Mouse (Mus musculus) gastrocnemius, postnatal 14 days (tissue): Measurements from ENCODE around the gene Hagh. TPM values are rescaled to one million over a fixed set of nuclear protein-coding genes. Genes with fewer than 3 reads are reported as not detected.

Experiments
- DNase-seq: peaks from one replicate; pipeline ENCODE4 v3.0.0; 2021; ENCODE audit warnings: mixed read lengths
- intact Hi-C: fragments of 180-260 bp; cut with DNase I; formaldehyde crosslinking; loops from one replicate; pipeline ENCODE4 v1.15.1; 2025; ENCODE audit warnings: low total_unique reads
- total RNA-seq, 2 experiments: library from RNA; stranded (reverse); gene quantifications; 2 replicates each; pipeline ENCODE4 v1.2.3; 2021

Hagh gene
- total RNA-seq, 2 experiments from 2014 or later, result 71.1 to 77.2 TPM

DNA sequence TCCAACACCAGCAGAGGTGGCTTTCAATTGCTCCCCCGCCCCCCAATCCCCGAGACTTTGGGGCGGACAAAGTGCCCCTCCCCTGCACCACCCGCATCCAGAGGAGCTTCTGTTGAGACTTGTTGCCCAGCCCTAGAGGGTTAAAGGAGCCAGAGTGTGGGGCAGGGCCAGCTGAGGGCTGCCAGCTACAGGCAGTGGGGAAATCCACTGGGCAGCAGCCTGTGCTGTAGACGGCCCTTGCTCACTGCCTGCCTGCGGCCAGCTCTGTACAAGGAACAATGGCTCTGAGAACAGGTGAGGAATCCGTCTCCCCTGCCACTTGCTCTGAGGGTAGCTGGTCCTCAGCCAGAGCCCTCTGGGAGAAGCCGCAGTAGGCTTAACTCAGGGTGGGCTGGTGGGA, 38.6 kb downstream of the Hagh start:
- intact Hi-C loops, result no loop called here
- no peak for DNase-seq

DNA sequence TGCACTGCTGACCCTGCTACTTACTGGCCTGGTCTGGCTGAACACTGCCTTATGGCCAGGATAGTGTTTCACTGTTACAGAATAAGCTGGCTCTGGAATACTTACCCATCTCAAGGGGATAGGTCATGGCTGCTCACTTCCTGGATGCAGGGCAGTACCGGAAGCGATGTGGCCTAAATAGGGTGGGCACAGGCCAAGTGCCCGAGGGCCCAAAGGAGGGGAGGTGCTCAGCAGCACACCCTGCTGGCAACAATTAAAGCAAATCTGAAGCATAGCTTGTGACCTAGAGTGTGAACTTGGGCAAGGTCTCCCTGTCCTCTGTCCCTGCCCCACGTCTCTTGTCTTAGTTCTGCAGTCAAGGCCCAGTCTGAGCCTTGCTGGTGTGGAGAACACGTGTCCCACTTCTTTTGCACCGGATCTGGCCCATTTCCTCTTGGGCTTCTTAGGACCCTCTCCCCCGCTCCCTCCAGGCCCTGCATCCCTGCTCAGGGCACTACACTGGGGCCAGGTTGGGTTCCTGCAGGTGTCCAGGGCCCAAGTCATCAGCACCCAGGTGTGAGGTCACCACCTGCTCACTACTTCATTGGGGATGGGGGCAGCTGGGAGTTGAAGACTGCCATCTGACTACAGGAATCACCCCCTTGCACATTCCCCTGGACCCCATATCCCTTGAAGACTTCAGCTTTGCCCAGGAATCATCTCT, 41.9 kb downstream of the Hagh start:
- intact Hi-C loops, result loop anchor here (5.0 kb wide), 1 partner anchor 140 kb away; no protein-coding TSS in a partner anchor
- DNase-seq, result peak; percentile 50

DNA sequence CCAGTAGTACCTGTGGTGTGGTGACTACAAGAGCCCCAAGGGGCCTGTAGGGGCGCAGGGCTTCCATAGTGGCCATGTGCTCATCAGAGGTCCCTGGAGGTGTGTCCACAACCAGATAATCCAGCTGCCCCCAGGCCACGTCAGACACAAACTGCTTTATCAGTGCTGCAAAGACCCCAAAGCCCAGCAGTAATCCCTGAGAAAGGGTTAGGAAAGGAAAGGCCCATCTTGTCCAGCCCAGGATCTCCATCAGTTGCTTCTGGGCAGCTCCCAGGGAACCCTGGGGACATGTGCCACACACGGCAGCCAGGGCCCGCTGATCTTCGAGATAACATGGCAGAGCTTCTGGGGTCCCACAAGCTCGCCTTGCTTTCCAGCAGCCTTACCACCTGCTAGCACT, 44.4 kb downstream of the Hagh start:
- intact Hi-C loops, result loop anchor here (5.0 kb wide), 1 partner anchor 142 kb away; no protein-coding TSS in a partner anchor
- no peak for DNase-seq

DNA sequence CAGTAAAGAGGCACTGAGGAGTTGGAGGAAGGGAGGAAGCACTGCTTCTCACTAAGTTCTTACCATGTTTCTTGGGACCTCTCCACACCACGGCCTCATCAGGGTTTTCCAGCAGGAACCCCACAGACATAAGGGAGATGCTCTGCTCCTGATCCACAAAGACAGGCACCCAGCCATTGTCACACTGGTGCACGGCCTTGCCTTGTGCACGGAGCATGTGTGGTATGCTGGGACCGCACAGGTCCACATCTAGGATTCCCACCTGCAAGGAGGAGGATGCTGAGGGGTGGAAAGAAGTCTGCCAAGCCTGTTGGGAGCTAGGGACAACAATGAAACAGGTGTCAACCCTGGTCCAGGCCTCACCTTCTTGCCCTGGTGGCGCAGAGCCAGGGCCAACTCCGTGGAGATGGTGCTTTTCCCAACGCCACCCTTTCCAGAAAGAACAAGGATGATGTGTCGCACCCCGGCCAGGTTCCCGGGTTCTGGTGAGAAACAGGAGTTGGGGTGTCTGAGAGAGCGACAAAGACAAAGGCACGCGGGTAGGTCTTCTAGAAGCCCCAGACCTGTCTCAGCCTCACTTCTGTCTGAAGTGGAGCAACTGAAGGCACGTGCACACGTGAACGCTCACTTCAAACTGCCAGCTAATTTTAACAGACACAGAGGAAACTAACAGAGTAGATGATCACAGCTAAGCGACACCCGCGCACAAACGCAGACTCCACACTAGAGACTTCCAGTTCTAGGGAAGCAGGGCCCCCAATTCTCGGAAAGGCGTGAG, 45.6 kb downstream of the Hagh start:
- no peak for DNase-seq
- intact Hi-C loops, result no loop called here

DNA sequence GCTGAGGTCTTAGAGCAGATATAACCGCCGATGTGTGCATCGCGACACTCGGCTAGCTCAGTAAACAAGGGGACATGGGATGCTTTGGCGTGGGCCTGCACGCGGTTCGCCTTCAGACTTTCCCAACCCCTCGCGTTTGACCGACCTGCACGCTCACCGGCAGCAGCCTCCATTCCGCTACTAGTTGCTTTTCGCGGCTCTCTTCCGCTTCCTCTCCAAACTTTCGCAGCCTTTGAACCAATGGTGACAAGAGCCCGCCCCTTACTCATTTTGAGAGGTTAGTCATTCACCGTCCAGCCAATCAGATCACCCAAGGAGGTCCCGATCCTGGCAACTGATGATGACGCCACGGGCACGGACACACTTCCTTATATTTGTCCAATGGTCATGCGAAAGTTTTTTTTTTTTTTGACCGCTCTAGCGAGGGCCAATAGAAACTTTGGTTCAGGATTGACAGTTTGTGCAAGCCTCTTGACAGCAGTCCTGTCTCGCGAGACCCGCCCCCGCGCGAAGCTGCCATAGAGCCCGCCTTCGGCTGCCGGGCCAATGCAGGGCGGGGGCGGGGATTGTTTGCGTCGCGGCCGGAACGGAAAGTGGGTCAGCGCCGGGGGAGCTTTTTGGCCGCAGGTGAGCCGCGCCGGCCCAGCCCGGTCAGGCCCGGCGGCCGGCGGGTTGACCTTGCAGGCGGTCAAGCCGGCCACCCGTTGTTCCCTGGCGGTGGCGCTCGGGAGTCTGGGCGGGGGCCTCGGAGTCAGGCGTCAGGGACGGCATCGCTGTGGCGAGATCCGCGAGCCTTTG, 46.4 kb downstream of the Hagh start, which contains the start of the genes Nubp2 and Spsb3:
Gene Nubp2 (minus strand): TSS at position 216 of the 798 bp plus-strand sequence.
Gene Spsb3 (plus strand): TSS at position 510 of the 798 bp plus-strand sequence.
- intact Hi-C loops, result no loop called here
- peak; percentile 99 for DNase-seq

DNA sequence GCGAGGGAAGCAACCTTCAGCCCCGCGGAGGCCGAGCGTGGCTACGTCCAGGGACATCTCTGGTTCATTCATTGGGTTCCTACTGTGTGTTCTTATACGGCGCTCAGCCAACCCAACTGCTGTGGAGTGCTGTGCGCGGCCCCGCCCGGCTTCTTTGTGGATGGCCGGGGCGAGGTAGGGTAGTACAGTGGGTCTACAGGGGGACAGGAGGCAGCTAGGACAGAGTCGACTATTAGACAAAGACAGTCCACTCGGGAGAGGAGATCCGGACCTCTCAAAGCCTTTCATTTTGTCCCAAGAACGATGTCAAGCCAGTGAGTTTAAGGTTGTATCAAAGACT, 47.0 kb downstream of the Hagh start:
- no peak for DNase-seq
- intact Hi-C loops, result no loop called here

DNA sequence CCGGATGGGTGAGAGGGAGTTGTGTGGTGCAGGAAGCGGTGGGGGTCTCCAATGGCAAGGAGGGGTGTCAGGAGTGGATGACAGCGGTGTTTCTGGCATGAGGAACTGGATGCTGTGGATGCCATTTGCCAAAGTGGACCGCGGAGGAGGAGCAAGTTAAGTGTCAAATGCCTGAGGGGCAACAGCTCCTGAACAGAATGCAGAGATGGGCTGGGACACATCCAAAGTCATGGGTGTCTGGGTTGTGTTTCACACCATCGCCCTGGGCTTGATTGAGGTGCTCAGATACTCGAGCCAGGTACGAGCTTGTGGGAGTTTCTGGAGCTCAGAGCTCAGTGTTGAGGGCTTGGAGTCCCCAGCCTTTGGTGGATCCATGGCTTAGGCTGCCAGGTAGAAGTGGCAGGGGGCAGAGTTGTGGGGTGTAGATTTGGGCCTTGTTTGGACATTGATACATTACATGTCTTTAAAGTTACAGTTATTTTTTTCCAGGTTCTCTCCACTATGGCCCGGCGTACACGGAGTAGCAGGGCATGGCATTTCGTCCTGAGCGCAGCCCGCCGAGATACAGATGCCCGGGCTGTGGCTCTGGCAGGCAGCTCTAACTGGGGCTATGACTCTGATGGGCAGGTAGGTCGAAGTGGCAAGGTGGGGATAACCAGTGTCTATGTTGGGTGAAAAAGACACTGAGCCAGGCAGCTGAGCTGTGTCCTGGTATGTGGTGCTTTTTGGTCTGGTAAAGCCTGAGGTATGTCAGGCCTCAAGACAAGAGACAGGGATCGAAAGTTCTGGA, 47.5 kb downstream of the Hagh start:
- intact Hi-C loops, result no loop called here
- DNase-seq, result no peak

DNA sequence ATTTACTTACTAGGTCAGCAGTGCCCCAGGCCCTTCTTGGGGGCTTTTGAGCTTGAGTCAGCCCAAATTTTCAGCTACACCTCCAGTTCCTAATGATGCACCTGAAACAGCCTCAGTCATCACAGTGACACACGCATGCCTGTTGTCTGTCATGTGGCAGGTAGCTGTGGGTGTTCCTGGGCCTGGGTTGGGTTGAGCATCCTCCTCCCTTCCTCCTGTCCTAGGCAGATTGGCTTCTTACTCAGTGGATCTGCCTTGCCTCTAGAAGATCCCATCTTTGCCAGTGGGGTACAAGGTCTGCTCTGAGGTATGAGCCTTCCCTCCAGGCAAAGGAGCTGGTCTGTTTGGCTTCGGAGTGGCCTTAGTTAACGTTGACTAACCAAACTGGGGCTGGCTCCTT, 48.9 kb downstream of the Hagh start:
- no peak for DNase-seq
- intact Hi-C loops, result no loop called here

DNA sequence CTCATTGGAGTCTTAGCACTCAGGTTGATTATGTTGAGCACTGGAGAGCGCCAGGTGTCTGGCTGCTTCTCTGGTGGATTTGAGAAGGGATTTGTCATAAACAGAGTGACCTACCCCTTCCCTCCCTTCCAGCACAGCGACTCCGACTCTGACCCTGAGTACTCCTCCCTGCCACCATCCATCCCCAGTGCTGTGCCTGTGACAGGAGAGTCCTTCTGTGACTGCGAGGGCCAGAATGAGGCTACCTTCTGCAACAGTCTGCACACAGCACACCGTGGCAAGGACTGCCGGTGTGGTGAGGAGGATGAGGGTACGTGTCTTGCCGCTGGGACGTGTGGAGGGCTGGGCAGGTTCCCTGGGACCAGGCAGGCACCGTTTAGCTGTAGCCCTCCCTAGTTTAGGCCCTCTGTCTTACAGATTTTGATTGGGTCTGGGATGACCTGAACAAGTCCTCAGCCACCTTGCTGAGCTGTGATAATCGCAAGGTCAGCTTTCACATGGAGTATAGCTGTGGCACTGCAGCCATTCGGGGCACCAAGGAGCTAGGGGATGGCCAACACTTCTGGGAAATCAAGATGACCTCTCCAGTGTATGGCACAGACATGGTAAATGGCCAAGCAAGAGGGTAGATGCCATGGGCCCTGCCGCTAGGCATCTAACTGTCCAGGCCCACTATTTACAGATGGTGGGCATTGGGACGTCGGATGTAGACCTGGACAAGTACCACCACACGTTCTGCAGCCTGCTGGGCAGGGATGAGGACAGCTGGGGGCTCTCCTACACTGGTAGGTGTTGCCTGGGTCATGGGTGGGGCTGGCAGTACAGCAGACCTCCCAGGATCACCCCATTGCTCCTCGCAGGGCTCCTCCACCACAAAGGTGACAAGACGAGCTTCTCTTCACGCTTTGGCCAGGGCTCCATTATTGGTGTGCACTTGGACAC, 50.5 kb downstream of the Hagh start:
- DNase-seq, result no peak
- intact Hi-C loops, result no loop called here

DNA sequence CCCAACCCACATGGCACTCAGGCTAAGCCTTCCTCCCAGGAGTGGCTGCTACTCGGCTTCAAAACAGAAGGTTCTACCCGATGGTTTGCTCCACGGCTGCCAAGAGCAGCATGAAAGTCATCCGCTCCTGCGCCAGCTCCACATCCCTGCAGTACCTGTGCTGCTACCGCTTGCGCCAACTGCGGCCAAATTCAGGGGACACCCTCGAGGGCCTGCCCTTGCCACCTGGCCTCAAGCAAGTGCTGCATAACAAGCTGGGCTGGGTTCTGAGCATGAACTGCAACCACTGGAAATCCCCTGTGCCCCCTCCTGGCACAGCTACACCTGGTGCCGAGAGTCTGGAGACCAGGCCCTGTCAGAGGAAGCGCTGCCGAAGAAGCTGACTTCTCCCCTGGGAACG, 51.4 kb downstream of the Hagh start:
- DNase-seq, result no peak
- intact Hi-C loops, result no loop called here

DNA sequence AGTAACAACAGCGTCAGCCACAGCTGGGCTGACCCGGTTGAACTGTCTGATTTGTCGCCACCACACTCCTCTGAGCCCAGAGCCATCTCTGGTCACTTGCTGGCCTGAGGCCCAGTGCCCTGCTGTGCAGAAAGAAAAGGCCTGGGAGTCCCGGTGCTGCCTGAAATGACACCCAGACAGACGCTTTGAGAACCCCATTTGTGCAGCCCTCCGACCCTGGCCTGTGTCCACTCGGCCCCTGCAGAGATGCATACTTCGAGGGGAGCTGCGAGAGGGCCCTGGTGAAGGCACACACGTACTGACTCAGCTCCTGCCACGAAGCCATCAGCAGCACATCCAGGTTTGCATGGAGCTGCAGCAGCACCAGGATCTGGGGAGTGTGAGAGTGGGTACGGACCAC, 52.8 kb downstream of the Hagh start:
- no peak for DNase-seq
- intact Hi-C loops, result no loop called here

DNA sequence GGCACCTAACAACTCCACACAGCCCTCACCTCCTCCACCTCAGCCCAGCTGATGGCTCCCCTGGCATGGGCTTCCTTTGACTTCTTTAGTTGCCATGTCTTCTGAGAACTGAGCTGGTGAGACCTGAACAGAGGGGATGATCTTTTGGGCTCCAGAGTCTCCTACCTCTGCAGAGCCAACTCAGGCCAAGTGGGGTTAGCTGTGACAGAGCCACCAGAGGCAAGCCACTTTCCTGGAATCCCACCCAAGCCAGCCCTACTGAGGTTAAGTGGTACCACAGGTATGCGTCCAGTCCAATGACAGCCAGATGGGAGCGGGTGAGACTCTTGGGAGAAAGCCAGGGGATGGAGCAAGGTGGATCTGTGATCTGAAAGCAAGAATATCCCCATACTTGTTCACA, 53.3 kb downstream of the Hagh start:
- no peak for DNase-seq
- intact Hi-C loops, result no loop called here

DNA sequence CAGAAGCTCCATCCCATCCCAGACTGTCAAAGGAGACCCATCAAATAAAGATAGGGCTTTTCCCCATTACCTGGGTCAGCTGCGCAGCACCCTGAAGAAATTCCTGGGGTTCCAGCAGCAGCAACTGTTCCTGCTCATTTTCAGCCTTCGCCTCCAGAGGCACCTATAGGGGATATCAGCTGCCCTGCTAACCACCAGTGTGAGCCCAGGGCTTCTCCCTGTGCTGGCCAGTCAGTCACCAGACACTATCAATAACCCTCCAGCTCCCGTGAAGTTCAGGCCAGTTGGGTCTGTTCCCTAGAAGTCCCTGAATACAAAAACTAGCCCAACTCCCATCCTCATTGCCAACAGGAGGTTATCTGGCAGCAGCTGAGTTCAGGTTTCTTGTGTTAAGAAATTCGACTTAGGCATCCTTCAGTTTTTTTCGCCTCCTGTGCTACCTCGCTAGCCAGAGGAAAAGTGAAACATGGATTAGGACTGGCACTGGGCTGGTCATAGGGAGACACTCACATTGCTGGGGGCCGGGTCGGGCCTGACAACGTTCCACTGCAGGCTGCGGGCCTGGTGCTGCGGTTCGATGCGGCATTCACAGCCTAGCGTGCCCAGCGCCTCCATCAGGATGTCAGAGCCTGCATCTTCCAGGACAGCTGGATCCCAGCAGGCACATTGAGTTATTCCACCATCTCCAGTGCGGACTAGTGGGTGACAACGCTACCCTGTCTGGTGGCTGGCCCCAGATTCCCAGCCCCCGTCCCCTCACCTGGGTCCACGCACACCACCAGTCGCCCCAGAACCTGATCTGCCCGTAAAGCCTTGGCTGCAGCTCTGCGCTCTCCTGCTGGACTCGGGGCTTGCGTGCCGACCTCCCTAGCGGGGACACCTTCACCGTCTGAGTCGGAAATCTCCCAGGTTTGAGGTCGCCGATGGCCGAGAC, 54.4 kb downstream of the Hagh start:
- DNase-seq, result no peak
- intact Hi-C loops, result no loop called here

DNA sequence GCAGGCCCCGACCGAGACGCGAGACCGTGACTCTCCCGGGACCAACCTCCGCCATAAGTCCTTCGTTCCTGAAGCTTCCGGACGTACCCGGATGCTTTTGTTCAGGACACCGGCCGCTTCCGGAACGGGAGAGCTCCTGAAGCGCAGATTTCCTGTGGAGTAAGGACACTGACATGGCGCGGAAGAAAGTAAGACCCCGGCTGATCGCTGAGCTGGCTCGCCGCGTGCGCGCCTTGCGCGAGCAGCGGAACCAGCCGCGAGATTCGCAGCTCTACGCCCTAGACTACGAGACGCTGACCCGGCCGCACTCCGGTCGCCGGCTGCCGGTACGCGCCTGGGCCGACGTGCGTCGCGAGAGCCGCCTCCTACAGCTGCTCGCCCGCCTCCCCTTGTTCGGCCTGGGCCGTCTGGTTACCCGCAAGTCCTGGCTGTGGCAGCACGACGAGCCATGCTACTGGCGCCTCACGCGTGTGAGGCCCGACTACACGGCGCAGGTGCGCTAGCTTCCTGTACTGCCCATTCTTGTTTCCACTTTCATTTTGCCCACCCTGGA, 55.1 kb downstream of the Hagh start, which contains the start of the genes Eme2 and Mrps34:
Gene Eme2 (minus strand): TSS at position 93 of the 553 bp plus-strand sequence.
Gene Mrps34 (plus strand): TSS at position 122 of the 553 bp plus-strand sequence.
- peak; percentile 83 for DNase-seq
- intact Hi-C loops, result no loop called here

DNA sequence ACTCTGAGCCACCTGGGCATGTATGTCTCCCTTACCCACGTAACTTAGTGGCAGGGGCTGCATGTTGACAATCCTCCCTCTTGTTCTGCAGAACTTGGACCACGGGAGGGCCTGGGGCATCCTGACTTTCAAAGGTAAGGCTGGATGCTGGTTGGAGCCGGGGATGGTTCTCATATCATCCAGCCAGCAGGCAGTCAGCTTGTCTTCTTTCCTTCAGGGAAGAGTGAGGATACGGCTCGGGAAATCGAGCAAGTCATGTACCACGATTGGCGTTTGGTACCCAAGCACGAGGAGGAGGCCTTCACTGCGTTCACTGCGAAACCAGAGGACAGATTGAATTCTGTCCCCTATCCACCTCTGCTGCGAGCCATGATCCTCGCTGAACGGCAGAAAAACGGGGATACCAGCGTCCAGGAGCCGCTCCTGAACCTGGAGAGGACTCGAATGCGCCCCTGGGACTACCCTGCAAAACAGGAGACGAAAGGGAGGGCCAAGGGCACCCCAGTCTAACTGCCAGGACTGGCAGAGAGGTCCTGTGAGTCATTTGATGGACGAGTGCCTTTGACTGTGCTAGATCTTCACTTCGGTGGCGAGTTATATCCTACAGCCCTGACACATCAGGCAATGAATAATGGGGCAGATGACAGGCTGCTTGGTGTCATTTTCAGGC, 55.8 kb downstream of the Hagh start:
- intact Hi-C loops, result no loop called here
- DNase-seq, result peak; percentile 38

DNA sequence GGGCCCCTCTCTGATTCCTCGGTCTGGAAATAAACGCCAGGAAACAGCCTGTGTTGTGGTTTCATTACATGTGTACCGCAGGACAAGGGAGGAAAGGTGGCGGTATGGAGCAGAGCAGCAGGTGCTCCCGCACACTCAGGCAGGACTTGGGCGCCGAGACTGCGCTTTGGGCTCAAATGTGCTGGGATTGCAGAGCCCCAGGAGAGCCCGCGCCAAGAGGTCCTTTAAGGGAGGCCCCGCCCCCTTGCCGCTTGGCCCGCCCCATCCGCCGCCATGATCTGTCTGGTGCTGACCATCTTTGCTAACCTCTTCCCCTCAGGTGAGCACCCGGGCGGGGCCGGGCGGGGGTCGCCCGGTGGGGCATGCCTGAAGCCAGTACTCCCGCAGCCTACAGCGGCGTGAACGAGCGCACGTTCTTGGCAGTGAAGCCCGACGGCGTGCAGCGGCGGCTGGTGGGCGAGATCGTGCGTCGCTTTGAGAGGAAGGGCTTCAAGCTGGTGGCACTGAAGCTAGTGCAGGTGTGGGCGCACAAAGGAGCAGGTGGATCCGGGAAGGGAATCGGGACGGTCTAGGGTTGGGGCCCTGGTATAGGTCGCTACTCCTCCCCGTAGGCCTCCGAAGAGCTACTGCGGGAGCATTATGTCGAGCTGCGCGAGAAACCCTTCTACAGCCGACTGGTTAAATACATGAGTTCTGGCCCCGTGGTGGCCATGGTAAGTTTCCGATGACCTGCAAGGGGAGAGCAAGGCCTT, 56.5 kb downstream of the Hagh start, which contains the start of gene Nme3:
Gene Nme3 (plus strand): TSS at position 260 of the 752 bp plus-strand sequence.
- peak; percentile 79 for DNase-seq
- intact Hi-C loops, result no loop called here
